Mouse (Mus musculus) 3T3-L1 (cell line): ENCODE results near the gene Pde11a.
"Not testable (repeated sequence)": the region's sequence is repeated elsewhere in the genome, so short reads cannot be mapped to it uniquely, and the experiment has no call there.

Source experiments
- DNase-seq: peaks from one replicate; pipeline ENCODE4 v3.0.0-alpha.2; 2015; ENCODE audit warnings: low read depth, low spot score

Gene Pde11a

DNA sequence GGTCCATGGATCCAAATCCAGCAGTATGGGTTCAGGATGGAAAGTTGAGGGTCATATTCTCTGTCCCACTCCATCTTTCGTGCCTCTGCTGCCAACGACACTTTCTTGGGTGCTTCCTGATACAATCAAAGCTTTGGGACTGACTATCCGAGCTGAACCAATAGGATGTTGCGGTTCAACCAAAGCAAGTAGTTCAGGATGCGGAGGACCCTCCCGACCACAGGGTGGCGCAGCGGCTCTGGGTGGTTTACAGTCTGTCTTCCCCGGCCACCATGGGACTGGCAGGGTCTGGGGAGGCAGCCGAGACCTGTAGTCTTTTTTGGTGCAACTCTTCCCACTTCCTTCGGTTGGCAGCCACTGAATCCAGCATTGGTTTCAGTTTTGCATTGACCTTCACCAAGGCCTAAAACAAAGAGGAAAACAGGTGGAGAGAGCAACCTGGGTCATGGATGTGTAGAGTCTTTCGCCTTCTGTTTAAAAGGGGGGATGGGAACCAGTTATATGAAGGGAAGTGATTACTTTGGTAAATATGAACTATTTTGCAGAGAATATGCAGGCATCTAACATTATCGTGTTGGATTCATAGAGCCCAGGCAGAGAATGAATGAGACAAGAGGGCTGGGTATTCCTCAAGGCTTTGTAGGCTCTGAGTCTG, 347.6 kb downstream of the Pde11a start:
- peak; percentile 41 for DNase-seq

DNA sequence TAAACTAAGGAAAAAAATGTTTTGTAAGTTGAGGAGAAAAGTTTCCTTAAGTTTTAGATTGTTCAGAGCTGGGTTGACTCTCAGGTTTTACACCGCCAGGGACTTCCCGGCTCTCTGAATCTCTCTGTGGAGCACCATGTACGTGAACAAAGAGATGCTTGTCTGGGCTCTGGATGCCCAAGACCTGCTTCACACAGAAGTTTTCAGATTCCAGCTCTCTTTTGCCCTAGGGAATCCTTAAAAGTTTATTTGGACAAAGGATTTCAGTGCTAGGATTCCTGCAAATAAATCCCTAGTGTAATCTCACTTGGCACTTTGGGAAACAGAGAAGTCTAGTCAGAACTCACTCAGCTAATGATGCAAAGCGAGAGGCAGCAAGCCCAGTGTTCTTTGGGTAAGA, 348.9 kb downstream of the Pde11a start:
- peak; percentile 51 for DNase-seq

DNA sequence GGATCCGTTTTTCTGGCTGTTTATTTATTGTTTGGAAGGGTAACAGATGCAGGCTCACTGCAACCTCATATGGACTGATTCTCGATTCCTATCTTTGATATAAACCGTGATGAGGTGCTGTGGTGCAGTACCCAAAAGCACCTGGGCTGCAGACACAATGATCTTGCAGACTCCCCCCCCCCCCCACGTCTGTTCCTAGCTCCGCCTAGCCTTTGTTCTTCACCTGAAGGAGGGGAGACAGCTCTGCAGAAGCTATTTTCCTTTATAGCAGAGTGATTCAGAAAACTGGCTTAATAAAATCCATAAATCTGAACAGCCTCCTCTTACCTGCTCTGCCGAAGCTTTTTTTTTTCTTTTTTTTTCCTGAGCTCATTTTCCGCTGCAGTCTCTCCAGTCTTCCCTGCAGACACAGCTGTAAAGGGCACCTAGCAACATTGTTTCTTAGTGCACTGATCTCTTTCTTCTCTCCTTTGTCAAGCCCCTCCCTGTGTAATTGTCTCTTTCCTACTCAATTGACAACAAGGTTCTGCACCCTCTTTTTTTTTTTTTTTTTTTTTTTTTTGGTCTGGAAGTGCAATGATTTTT, 349.7 kb downstream of the Pde11a start:
- no peak for DNase-seq

DNA sequence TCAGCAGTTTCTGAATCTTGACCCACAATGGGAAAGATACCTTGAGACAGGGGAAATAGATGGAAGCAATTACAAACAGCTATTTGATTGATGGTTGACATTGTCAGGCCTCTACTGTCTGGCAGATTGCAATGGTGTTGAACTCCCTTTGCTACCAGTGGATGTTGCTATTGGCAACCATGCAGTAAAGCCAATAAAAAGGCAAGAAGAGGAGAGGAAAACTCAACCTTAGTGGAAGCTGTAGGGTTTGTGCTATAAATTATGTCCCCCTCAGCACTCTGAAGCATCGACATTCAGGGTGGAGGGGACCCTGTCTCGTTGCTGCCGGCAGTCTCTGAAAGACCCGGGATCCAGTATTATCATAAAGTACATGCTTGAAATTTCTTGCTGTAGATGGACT, 350.2 kb downstream of the Pde11a start:
- no peak for DNase-seq

DNA sequence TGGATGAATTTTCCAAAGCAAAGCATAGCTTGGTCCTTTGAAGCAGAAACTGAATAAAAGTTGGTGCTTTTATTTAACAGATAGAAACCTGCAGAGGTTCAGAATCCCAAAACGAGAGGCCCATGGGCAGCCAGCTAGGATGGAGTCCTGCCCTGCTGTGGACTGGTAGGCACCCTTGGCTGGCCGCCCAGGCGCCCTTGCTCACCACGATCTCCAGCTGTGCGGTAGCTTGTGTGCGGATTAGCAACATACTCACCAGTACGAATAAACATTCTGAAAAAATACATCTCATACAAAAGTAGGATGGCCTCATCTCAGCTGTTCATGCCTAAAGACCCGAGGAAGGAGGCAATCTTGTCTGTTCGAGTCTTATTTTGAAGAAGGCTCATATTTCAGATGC, 350.8 kb downstream of the Pde11a start:
- DNase-seq, result no peak

DNA sequence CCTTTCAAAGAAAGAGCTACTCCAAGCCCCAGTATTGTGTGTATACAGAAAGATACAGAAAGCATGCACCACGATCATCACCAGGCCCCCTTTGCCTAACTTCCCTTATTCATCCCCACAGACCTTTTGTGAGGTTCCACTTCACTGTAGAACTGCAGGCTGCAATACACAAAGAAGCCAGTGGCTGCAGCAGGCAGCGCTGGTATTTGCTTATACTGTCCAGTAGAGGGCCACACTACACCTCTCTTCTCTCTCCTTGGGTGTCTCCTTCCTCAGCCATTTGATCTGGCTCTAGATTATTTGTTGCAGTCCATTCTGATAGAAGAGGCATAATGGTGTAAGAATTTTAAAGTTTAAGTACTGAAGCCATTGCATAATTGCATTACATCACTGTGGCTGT, 353.4 kb downstream of the Pde11a start:
- DNase-seq, result peak; percentile 88

DNA sequence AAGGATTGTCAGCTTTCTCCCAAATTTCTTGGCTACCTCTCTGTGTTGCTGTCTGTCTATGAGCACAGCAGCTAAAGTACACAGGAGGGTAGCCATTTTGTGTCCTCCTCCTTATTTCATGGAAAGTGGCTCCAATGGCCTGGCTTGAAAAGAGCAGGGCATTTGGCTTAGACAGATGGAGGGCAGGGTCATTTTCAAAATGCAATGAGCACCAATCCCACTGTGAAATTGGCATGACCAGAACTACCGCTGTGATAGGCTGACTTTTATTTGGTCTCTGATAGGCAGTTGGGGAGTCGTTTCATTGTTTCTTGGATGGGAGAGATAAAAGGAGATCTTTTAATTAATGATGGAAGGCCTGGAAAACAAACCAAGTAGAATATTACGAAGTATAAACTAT, 354.7 kb downstream of the Pde11a start:
- no peak for DNase-seq

DNA sequence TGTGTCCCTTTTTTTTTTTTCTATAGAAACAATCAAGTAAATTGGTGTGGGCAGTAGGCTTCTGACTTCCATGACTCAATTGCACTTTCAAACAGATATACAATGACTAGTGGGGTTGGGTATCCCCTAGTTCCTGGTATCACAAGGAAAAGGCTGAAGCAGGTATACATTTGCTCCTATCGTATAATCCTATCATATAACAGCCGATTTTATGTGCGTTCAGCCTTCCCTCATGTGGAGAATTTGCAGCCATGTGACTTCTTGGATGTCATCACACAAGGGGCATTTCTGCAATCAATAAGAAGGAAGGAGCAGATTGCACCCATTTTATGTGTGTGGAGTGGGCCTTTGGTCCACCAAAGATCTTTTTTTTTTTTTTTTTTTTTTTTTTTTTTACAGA, 355.5 kb downstream of the Pde11a start:
- DNase-seq, result no peak

DNA sequence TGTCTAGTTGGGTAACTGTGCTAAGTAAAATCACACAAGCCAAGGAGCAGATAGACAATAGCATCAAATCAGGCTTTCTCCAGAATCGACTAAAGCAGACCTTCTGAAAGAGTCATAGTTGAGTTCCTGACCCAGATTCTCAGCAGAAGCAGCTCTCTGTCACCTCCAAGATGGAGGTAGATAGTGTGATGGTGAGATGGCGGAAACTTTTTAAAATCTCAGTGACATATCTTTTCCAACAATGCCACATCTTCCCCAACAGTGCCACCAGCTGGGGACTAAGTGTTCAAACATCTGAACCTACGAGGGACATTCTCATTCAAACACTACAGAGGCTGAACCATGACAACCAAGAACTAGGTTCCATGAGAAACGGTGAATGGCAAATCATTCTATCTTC, 355.9 kb downstream of the Pde11a start:
- DNase-seq, result peak; percentile 20

DNA sequence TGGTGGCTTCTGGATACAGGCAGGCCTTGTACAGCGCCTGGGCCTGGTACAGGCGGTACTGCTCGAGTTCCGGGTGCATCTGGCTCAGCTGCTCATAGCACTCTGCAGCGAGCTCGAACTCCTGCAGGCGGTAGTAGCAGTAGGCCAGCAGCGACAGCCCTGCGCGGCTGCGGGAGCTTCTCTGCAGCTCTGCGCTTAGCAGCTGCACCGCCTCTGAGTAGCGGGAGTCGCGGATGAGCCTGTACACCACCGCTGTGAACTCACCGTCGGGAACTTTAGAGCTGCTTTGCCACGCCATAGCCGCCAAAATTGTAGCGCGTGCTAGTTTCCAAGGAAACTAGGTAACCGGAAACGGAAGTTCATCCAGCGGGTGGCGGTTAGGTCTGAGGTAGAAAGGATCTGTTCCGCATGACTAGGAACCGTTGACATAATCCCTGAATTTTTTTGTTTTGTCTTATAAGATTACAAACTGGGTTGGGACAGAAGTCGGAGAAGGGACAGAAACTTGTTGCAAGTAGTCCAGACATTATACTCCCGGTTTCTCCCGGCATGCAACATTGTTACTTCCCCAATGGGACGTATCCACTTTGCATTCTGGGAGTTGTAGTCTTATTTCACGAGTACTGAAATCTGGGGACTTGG, 357.0 kb downstream of the Pde11a start, which contains the start of gene Ttc30a1:
Gene Ttc30a1 (minus strand): TSS at position 528 of the 642 bp plus-strand sequence.
- peak; percentile 84 for DNase-seq

DNA sequence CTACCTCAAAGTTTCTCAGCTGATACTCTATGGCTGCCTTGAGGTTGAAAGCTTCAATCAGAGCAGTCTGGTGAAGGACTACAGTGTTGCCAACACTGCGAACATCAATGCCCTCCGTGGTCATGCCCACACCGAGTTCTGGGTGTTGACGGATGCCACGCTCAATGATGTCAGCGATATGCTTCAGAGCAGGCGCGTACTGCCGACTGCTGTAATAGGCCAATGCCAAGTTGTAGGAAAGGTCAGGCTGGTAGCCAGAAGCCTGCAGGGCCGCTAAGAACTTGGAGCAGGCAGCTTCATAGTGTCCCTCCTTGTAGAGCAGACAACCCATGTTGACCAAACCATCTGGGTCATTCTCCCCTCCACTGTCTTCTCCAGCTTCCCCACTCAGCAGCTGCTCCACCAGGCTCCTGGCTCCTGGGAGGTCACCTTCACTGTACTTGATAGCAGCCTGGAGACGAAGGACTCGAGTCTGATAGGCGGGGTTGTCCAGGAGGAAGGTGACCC, 357.6 kb downstream of the Pde11a start:
- DNase-seq, result not testable (repeated sequence)

DNA sequence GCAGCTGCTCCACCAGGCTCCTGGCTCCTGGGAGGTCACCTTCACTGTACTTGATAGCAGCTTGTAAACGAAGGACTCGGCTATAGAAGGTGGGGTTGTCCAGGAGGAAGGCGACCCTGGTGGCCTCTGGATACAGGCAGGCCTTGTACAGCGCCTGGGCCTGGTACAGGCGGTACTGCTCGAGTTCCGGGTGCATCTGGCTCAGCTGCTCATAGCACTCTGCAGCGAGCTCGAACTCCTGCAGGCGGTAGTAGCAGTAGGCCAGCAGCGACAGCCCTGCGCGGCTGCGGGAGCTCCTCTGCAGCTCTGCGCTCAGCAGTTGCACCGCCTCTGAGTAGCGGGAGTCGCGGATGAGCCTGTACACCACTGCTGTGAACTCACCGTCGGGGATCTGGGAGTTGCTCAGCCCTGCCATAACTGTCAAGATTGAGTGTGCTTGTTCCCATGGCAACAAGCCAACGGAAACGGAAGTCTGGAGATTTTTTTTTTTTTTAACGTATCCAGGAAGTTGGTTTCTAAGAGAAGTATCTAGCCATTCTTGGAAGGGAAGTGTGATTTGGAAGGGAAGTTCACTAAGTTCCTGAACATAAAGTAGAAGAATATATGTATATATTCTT, 360.7 kb downstream of the Pde11a start, which contains the start of gene Ttc30a2:
Gene Ttc30a2 (minus strand): TSS at position 419 of the 617 bp plus-strand sequence.
- not testable (repeated sequence) for DNase-seq

DNA sequence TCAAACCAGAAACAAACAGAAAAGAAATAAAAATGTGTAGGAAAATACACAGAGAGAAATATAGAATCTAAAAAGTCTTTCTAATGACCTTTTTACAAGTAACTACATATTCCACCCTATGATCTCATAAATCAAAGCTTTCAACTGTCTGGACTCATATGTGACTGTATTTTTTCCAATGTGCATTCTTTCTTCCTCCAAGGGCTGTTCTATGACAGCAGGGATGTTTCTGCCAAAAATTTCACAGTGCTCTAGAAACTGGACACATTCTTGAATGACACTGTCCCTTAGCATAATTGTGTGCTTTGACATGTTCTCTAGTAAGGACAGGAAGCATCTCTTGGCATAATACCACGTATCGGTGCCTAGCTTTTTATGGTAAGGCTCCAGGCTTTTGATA, 362.5 kb downstream of the Pde11a start:
- not testable (repeated sequence) for DNase-seq

DNA sequence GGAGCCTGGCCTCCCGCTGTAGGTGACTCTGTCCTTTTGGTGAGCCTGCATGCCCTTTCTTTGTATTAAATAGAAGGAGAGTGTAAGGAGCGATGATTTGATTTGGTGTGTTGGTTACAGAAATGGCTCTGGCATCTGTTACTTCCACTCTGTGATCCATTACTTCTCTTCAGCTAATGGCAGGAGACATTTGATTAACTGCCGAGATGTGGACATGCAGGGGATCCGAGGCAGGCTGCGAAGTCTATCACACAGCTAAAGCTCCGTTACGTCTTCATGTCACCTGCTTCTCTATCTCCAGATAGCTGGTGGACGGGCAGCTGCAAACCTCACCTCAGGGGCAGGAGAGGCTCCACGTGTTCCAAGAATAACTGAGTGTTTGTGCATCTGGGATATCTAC, 364.4 kb downstream of the Pde11a start:
- no peak for DNase-seq

DNA sequence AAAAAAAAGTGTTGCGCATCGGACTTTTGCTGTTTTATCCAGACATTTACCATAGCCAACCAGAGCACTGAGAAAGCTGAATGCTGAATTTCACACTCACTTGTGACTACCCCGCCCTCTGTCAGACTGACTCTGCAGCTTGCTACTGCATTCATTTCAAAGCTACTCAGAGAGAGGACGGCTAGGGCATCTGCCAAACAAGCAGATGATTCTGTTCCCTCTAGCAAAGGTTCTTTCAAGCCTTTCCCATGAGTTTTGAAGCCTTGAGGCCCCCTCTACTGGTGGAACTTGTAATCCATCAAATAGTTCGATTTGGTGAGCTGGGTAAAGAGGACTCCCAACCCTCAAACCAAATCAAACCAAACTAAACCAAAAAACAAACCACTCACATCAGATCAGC, 373.6 kb downstream of the Pde11a start:
- peak; percentile 90 for DNase-seq

DNA sequence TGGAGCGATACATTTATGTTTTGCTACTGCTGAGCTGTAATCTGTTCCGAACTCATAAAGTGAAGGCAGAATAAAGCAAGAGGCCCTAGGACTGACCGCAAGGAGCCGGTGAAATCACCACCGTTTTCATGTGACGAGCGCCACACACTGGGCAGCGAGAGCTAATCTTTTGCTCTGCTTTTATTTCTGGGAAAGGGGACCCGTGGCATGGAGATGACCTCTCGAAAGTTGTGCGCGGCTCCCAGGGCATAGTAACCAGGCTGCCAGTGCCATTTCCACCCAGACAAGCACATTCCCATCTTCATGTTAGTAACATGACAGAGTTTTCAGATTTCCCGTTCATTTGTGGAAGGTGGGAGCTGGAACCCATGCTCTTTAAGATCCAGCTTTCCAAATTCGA, 374.1 kb downstream of the Pde11a start:
- DNase-seq, result peak; percentile 72

DNA sequence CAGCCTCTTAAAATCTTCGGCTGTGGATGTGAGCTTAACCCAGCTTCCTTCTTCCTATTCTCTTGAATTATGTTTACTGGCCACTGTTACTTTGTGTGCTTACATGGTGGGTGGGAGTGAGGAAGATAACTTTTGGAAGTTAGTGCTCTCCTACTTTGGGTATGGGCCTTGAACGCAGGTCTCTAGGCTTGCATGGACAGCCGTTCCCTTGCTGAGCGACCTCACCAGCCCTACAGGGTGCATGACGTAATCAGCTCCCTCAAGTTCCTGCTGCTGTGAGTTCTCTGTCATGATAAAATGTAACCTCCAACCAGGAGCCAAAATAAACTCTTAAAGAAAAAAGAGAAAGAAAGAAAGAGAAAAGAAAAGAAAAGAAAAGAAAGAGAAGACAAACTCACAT, 374.5 kb downstream of the Pde11a start:
- peak; percentile 29 for DNase-seq

DNA sequence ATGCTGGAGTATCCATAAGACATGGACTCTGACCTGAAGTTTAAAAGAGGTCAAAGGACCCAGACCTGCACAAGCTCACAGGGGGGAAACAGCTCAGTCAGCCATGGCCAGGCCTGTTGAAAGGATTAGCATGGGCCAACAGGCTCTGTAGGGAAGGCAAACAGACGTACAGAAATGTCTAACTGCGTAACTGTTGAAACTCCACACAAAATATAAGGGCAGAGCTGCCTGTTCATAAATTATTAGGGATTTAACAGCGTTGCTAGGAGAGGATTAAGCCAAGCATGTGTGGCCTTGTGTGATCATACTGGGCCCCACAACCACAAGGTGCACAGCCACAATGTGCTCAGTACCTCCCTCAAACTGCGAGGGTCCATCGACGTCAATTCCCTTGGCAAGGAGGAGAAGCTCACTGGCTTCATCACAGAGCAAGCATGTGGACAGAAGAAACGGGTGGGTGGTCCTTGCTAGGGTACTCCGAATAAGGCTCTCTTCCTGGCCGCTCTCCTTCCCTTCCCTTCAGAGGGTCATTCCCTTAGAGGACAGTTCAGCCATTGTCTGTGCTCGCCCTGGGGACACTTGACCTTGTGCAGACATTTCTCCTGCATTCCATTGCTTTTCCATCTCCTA, 375.2 kb downstream of the Pde11a start:
- DNase-seq, result no peak

DNA sequence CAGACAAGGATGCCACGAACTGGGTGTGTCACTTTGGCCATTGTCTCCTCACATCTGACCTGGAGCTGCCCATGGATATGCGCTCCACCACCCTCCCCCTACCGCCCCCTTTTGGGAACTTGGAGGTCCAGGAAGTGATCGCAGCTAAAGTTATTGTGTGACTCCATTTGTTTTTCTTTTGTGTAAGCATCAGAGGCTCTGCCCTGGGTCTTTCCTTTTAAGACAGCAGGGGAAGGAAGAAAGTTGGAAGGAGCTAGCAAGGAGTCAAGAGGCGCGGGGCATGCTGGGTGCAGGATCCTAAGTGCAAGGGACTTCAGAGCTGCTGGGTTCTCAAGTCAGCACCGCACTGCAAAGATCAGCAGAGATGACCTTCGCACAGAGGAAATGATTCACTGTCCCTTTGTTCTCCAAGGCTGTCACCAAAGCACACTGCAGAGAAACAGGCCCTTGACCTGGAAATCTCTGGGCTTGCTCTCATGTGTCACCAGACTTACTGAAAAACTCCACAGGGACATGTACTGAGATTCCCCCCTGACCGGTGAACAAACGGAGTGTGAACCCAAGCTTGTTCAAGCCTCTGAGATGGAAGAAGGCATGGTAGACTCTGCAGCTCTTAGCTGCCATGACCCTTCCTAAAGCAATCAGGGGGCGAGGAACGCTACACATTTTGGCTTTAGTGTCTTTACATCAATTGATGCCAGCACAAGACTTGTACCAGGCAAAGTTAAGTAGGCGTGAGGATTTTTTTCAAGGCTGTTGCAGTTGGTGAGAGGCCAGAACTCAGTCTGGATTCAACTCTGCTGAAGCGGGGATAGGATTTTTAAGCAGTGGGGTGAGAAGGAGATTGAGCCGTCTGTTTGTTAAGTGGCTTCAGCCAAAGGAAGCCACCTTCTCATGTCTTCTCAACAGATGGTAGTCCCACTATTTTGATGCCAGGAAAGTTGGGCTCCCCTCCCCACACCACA, 377.9 kb downstream of the Pde11a start:
- no peak for DNase-seq

DNA sequence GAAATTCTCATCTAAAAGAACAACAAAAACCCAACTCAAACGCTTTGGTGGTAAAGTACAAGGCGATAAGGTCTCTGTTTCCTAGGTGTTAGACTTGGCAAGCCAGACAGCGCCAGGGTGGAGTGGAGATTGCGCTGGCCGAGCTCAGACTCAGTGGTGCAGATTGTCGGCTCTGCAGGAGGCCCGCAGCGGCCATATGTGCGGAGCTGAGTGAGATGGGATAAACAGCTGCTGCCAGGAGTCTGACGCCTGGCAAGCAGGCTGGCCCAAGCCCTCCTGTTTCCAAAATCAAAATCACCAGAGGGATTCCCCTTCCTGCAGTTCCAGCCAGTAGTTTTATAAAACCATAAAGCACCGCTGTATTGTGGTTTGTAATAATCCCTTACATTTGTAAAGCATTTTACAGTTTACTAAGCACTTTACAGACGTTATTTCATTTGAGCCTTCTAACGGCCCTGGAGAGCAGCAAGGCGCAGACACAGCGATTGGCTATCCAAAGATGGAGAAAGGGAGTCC, 378.7 kb downstream of the Pde11a start:
- DNase-seq, result no peak
